Mouse (Mus musculus): ENCODE measurements around the gene Asb8.

The Asb8 gene

GRCm38 (mm10) chr15:98165525-98165924 lies at the start of gene Asb8:
Gene Asb8, minus strand, starts transcription at chr15:98165625.
- in situ Hi-C loops (cut with MboI; ENCODE audit: low pct_unique_long_range_greater_than_20kb in 1 of 2, low sequenced_read_pairs in 2 of 2, unreplicated experiment in 1 of 2): loop anchor here in 1 of 2 experiments (25.0 kb wide), 1 partner anchor 303 kb away; no protein-coding TSS in a partner anchor

- in situ Hi-C loops (cut with MboI; ENCODE audit: low pct_unique_long_range_greater_than_20kb in 1 of 2, low sequenced_read_pairs in 2 of 2, unreplicated experiment in 1 of 2): no loop called here
Observed at GRCm38 (mm10) chr15:98214130-98214529, 48.7 kb upstream of the Asb8 start.

- in situ Hi-C loops (cut with MboI; ENCODE audit: low pct_unique_long_range_greater_than_20kb in 1 of 2, low sequenced_read_pairs in 2 of 2, unreplicated experiment in 1 of 2): no loop called here
Observed at GRCm38 (mm10) chr15:98213336-98213870, 48.0 kb upstream of the Asb8 start.

- in situ Hi-C loops (cut with MboI; ENCODE audit: low pct_unique_long_range_greater_than_20kb in 1 of 2, low sequenced_read_pairs in 2 of 2, unreplicated experiment in 1 of 2): no loop called here
Observed at GRCm38 (mm10) chr15:98209676-98210075, 44.3 kb upstream of the Asb8 start.

GRCm38 (mm10) chr15:98195442-98195841 lies 30.0 kb upstream of the Asb8 start, which contains the start of gene Olfr288:
Gene Olfr288, minus strand, starts transcription at chr15:98195542.
- in situ Hi-C loops (cut with MboI; ENCODE audit: low pct_unique_long_range_greater_than_20kb in 1 of 2, low sequenced_read_pairs in 2 of 2, unreplicated experiment in 1 of 2): no loop called here

DNA sequence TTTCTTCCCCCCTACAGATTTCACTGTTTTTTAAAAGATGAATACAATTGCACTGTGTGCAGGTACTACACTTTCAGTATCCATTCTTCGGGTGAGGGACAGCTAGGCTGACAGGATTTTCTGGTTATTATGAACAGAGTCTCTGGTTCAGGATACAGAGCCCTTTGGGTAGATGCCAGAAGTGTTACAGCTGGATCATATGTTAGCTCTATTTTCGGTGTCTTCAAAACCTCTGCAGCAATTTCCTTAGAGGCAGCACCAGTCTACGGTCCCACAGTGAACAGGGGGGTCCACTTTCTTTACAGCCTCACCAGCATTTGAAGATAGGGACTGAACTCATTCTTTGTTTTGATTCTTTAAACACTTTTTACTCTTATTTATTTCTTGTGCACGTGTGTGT lies 19.0 kb upstream of the Asb8 start:
- in situ Hi-C loops (cut with MboI; ENCODE audit: low pct_unique_long_range_greater_than_20kb in 1 of 2, low sequenced_read_pairs in 2 of 2, unreplicated experiment in 1 of 2): loop anchor here (10.0 kb wide), 1 partner anchor 210 kb away; no protein-coding TSS in a partner anchor

- in situ Hi-C loops (cut with MboI; ENCODE audit: low pct_unique_long_range_greater_than_20kb in 1 of 2, low sequenced_read_pairs in 2 of 2, unreplicated experiment in 1 of 2): loop anchor here (10.0 kb wide), 1 partner anchor 213 kb away; no protein-coding TSS in a partner anchor
Observed at GRCm38 (mm10) chr15:98181856-98182570, 16.6 kb upstream of the Asb8 start.

- in situ Hi-C loops (cut with MboI; ENCODE audit: low pct_unique_long_range_greater_than_20kb in 1 of 2, low sequenced_read_pairs in 2 of 2, unreplicated experiment in 1 of 2): loop anchor here (10.0 kb wide), 1 partner anchor 214 kb away; no protein-coding TSS in a partner anchor
Observed at GRCm38 (mm10) chr15:98181132-98181711, 15.8 kb upstream of the Asb8 start.

- in situ Hi-C loops (cut with MboI; ENCODE audit: low pct_unique_long_range_greater_than_20kb in 1 of 2, low sequenced_read_pairs in 2 of 2, unreplicated experiment in 1 of 2): loop anchor here (10.0 kb wide), 1 partner anchor 214 kb away; no protein-coding TSS in a partner anchor
Observed at GRCm38 (mm10) chr15:98180567-98181131, 15.2 kb upstream of the Asb8 start.

DNA sequence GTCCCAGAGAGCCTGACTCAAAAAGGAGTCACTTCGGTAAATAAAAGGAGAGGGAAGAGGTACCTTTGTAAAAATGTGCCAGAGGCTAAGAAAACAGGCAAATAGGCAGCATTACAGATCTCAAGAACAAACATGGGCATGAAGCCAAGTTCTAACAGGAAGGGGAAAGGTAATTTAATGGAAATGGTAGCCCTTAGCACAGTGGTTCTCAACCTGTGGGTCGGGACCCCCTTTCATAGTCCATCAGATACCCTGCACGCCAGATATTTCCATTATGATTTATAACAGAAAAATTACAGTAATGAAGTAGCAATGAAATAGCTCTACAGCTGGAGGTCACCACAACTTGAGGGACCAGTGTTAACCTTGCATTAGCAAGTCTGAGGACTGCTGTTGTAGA lies 11.9 kb upstream of the Asb8 start:
- in situ Hi-C loops (cut with MboI; ENCODE audit: low pct_unique_long_range_greater_than_20kb in 1 of 2, low sequenced_read_pairs in 2 of 2, unreplicated experiment in 1 of 2): no loop called here

DNA sequence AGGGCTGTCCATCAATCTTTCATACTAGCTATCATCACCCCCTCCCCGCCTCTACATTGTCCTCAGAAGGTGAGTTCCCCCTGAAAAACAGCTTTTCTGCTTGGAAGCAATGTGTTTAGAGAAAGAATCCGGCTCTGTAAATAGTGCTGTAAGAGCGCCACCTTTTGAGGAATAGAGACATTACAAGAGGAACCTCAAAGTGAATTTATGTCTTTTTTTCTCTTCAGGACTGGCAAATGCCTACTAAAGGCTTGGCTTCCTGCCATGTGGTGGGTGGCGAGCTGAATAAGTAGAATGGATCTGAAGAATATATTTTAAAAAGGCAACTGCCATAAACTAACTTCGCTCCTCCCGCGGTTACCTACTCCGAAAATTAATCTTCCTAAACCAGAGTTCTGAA lies 8.4 kb upstream of the Asb8 start:
- in situ Hi-C loops (cut with MboI; ENCODE audit: low pct_unique_long_range_greater_than_20kb in 1 of 2, low sequenced_read_pairs in 2 of 2, unreplicated experiment in 1 of 2): loop anchor here in 1 of 2 experiments (25.0 kb wide), 1 partner anchor 312 kb away; no protein-coding TSS in a partner anchor

DNA sequence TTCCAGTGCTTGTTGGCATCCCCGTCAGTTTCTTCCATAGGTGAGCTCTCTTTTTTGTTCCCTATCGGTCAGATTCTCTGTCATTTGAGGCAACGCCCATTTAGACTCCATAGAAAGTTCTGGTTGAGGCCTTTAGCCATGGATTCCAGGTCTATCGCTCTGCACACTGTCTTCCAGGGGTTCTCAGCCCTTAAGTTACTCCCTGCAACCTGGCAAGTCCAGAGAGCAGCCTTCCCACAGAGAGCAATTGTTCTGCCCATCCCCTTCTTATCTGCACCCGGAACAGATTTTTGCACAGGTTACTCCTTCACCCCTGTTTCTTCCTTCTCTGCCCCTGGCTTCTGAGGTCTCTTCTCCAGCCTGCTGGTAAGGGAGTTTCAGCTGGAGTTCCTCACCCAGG lies 6.7 kb upstream of the Asb8 start:
- in situ Hi-C loops (cut with MboI; ENCODE audit: low pct_unique_long_range_greater_than_20kb in 1 of 2, low sequenced_read_pairs in 2 of 2, unreplicated experiment in 1 of 2): loop anchor here in 1 of 2 experiments (25.0 kb wide), 1 partner anchor 310 kb away; no protein-coding TSS in a partner anchor

GRCm38 (mm10) chr15:98170917-98171316 lies 5.5 kb upstream of the Asb8 start:
- in situ Hi-C loops (cut with MboI; ENCODE audit: low pct_unique_long_range_greater_than_20kb in 1 of 2, low sequenced_read_pairs in 2 of 2, unreplicated experiment in 1 of 2): loop anchor here in 1 of 2 experiments (25.0 kb wide), 1 partner anchor 309 kb away; no protein-coding TSS in a partner anchor

DNA sequence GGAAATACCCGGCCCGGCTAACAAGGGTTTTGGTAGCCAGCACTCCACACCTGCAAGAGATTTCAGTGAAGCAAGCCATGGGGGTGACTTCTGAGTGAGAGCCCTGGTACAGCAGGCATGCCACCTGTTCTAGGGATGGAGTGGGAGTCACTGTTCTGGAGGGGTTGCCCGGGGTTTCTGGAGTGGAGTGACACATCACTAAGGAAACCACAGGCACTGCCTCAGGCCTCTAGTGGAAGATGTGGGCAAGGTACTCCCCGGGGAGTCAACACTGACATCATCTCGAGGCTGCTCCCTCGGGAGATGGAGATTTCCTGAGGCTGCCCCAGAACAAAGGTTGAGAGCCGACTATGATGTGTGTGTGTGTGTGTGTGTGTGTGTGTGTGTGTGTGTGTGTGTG lies 4.9 kb upstream of the Asb8 start:
- in situ Hi-C loops (cut with MboI; ENCODE audit: low pct_unique_long_range_greater_than_20kb in 1 of 2, low sequenced_read_pairs in 2 of 2, unreplicated experiment in 1 of 2): loop anchor here in 1 of 2 experiments (25.0 kb wide), 1 partner anchor 308 kb away; no protein-coding TSS in a partner anchor

DNA sequence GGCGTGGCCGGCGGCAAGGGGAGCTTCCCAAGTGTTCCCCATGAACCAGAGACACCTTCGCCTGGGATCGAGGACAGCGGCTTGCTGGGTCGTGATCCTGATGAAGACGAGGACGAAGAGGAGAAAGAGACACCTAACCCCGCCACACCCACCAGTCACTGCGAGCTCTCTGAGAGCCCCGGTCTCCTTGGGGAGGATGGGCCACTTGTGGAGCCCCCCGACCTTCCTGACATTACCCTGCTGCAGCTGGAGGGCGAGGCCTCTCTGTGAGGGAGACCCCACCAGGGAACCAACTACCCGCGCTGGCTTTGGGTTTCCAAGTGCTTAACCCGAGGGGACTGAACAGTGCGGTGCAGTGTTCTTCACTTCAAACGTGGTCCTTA lies 3.2 kb upstream of the Asb8 start:
- in situ Hi-C loops (cut with MboI; ENCODE audit: low pct_unique_long_range_greater_than_20kb in 1 of 2, low sequenced_read_pairs in 2 of 2, unreplicated experiment in 1 of 2): loop anchor here in 1 of 2 experiments (25.0 kb wide), 1 partner anchor 306 kb away; no protein-coding TSS in a partner anchor

- in situ Hi-C loops (cut with MboI; ENCODE audit: low pct_unique_long_range_greater_than_20kb in 1 of 2, low sequenced_read_pairs in 2 of 2, unreplicated experiment in 1 of 2): loop anchor here in 1 of 2 experiments (25.0 kb wide), 1 partner anchor 306 kb away; no protein-coding TSS in a partner anchor
Observed at GRCm38 (mm10) chr15:98167645-98168621, 2.5 kb upstream of the Asb8 start.

DNA sequence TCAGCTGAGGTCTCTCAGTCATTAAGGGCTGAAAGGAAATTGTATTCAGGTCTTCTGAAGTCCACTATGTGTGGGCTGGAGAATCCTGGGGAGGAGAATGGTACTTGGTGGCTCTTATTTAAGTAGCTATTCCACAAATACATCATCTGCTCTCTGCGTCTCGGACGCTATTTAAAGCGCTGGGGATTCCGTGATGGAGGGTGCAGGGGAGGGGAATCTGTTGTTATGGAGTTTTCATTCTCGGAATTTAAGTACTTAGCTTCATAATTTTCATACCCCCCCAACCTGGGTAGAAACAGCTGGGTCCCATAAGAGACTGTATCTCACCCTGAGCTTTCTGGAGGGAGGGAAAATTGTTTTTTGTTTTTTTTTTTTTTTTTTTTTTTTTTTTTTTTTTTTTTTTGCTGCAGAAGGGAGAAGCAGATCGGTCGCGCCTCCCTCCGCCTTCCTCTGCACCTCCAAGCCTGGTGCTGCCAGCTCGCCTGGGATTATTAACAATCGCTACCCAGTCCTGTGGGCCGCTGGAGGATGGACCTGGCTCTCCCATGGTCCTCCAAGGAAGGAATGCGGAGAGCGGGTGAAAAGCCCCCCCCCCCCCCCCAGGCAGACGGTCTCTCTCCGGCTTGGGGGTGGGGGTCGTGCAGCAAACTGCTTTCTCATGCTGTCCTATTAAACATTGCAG lies 1.7 kb upstream of the Asb8 start, which contains the start of gene Ccdc184:
Ccdc184 (plus strand) TSS at position 196 of the 682 bp plus-strand sequence.
- in situ Hi-C loops (cut with MboI; ENCODE audit: low pct_unique_long_range_greater_than_20kb in 1 of 2, low sequenced_read_pairs in 2 of 2, unreplicated experiment in 1 of 2): loop anchor here in 1 of 2 experiments (25.0 kb wide), 1 partner anchor 305 kb away; no protein-coding TSS in a partner anchor

Data from mouse embryonic stem cell (cell line).